10 mouse cellular contexts compared by ENCODE assay signal in genomic region chrX:94012479-94013167, GRCm38 (mm10). TPM values are rescaled to one million over a fixed set of nuclear protein-coding genes. Genes with fewer than 3 reads are reported as not detected.
DNase-seq lines count a peak whose midpoint lies in the region; ATAC-seq and TF ChIP-seq lines count a peak whose summit lies in the region.
"Had no signal": no experiment of that assay in that cellular context is flagged by ENCODE, and none has a peak within 500 bp of the region (broad histone marks: within the 10 kb centered on the region; RNA-seq: fewer than 3 reads in every experiment).

No protein-coding gene starts in this region.

- H3K36me3 ChIP-seq in forebrain, embryonic 16.5 days (ENCODE audit: control insufficient read depth, insufficient read depth) = no peaks in the 10 kb centered on the region
- no peaks in the 10 kb centered on the region for H3K36me3 ChIP-seq in intestine, embryonic 15.5 days
- no peaks in the 10 kb centered on the region for H3K36me3 ChIP-seq in limb, embryonic 12.5 days
- H3K36me3 ChIP-seq in small intestine, adult 2 months (ENCODE audit: control insufficient read depth, insufficient read depth, low read length) = no peaks in the 10 kb centered on the region

- 16% methylated on average over 12 of the region's 12 CpGs for WGBS in forebrain, embryonic 16.5 days
- 40% methylated on average over 12 of the region's 12 CpGs for WGBS in intestine, embryonic 15.5 days
- WGBS in limb, embryonic 12.5 days = 28% methylated on average over 12 of the region's 12 CpGs
- 19% methylated on average over 12 of the region's 12 CpGs for WGBS in small intestine, adult 2 months

- TF ChIP-seq CTCF in small intestine, adult 2 months (IDR thresholded peaks at IDR 0.05; ENCODE audit: extremely low read depth, insufficient read length, insufficient replicate concordance, low read depth, low read length) = no peak

- H3K9me3 ChIP-seq in forebrain, embryonic 16.5 days (ENCODE audit: control insufficient read depth, low read length) = no peaks in the 10 kb centered on the region
- H3K9me3 ChIP-seq in intestine, embryonic 15.5 days = no peaks in the 10 kb centered on the region
- no peaks in the 10 kb centered on the region for H3K9me3 ChIP-seq in limb, embryonic 12.5 days

- peak overlapping the region; percentile 28 for H3K4me2 ChIP-seq in forebrain, embryonic 16.5 days (ENCODE audit: low read length)
- peak overlapping the region; percentile 31; the same call in 1 of the 2 replicates for H3K4me2 ChIP-seq in intestine, embryonic 15.5 days (replicated peaks)
- H3K4me2 ChIP-seq in limb, embryonic 12.5 days = no peak overlapping the region

- TF ChIP-seq POLR2A in small intestine, adult 2 months (IDR thresholded peaks at IDR 0.05; ENCODE audit: low read depth, low read length) = no peak

- intact Hi-C loops in left cerebral cortex, postnatal 4 days (cut with DNase I) = no loop called here

- H3K27me3 ChIP-seq in forebrain, embryonic 16.5 days (replicated peaks; ENCODE audit: control insufficient read depth, insufficient read depth, low read length) = no peaks in the 10 kb centered on the region; the same call in 1 of the 2 replicates
- H3K27me3 ChIP-seq in intestine, embryonic 15.5 days (replicated peaks) = no peaks in the 10 kb centered on the region
- H3K27me3 ChIP-seq in limb, embryonic 12.5 days = peaks cover 46% of the 10 kb centered on the region
- no peaks in the 10 kb centered on the region for H3K27me3 ChIP-seq in small intestine, adult 2 months (ENCODE audit: control insufficient read depth, insufficient read depth, low read length)
- H3K27me3 ChIP-seq: CH12.LX had no signal

- no peak overlapping the region for H3K27ac ChIP-seq in forebrain, embryonic 16.5 days (ENCODE audit: low read length)
- H3K27ac ChIP-seq in intestine, embryonic 15.5 days = no peak overlapping the region
- H3K27ac ChIP-seq in limb, embryonic 12.5 days = 0 out of 2 replicates have a peak overlapping the region, but pooled peaks have one; percentile 17
- no peak overlapping the region for H3K27ac ChIP-seq in small intestine, adult 2 months (ENCODE audit: insufficient read depth, low read depth, low read length)

- DNase-seq in left cerebral cortex, adult 18-20 months (ENCODE audit: low spot score in 2 of 2) = peak; percentile 4 to 6
- DNase-seq in left cerebral cortex, postnatal 4 days = no peak
- DNase-seq in spleen, postnatal 14 days (ENCODE audit: low spot score in 2 of 2) = no peak
- no peak for DNase-seq in cerebellum, adult 9-10 months

- 0 out of 2 replicates have a peak, but pooled peaks cover 4% of the 10 kb centered on the region for H3K4me1 ChIP-seq in forebrain, embryonic 16.5 days (replicated peaks; ENCODE audit: control insufficient read depth, insufficient read depth, low read length)
- no peaks in the 10 kb centered on the region for H3K4me1 ChIP-seq in intestine, embryonic 15.5 days (replicated peaks)
- H3K4me1 ChIP-seq in limb, embryonic 12.5 days (replicated peaks) = no peaks in the 10 kb centered on the region
- H3K4me1 ChIP-seq in small intestine, adult 2 months (ENCODE audit: control insufficient read depth, insufficient read depth, insufficient read length, low read length) = no peaks in the 10 kb centered on the region

- peak; percentile 79 for ATAC-seq in forebrain, embryonic 16.5 days
- 0 out of 2 replicates have a peak, but pooled peaks have one; percentile 34 for ATAC-seq in intestine, embryonic 15.5 days
- no peak for ATAC-seq in limb, embryonic 12.5 days (ENCODE audit: insufficient number of reproducible peaks, insufficient read depth, low FRiP score, low TSS enrichment, low read depth)

- no peak overlapping the region for H3K4me3 ChIP-seq in forebrain, embryonic 16.5 days (replicated peaks; ENCODE audit: low read length)
- H3K4me3 ChIP-seq in intestine, embryonic 15.5 days (replicated peaks) = no peak overlapping the region
- H3K4me3 ChIP-seq in limb, embryonic 12.5 days (replicated peaks) = no peak overlapping the region
- peak overlapping the region; percentile 36; the same call in 1 of the 2 replicates for H3K4me3 ChIP-seq in small intestine, adult 2 months (ENCODE audit: low read depth, low read length)
- H3K4me3 ChIP-seq: erythroblast, embryonic 14.5 days had no signal

- H3K9ac ChIP-seq in forebrain, embryonic 16.5 days (replicated peaks; ENCODE audit: low read depth, low read length) = no peak overlapping the region
- H3K9ac ChIP-seq in intestine, embryonic 15.5 days = no peak overlapping the region
- no peak overlapping the region for H3K9ac ChIP-seq in limb, embryonic 12.5 days (replicated peaks)

RNA-seq across cellular contexts. Expression of gene AU015836, which starts 44.2 kb away (rescaled TPM):
- not detected for total RNA-seq in left cerebral cortex, adult 18-20 months (2021)
- total RNA-seq in left cerebral cortex, postnatal 4 days (2021) = not detected
- polyA plus RNA-seq in forebrain, embryonic 16.5 days (2015; fragmentation: Nextera tagmentation; extraction: Ambion mirVana) = not detected in 2 replicates
- 0.36 and 0.42 TPM in 2 replicates for polyA plus RNA-seq in intestine, embryonic 15.5 days (2015; fragmentation: Nextera tagmentation; extraction: Ambion mirVana)
- not detected in 2 replicates for polyA plus RNA-seq in limb, embryonic 12.5 days (2016; fragmentation: Nextera tagmentation; extraction: Ambion mirVana)
- not detected in 2 replicates for polyA plus RNA-seq in small intestine, adult 2 months (2012; rRNA removed)
- total RNA-seq: CH12.LX had no signal
- polyA plus RNA-seq: erythroblast, embryonic 14.5 days had no signal

Comparison
In these comparisons a context has a peak if more than half of its experiments do, and no peak if none do; other contexts are left out.
1. DNase-seq: peak in left cerebral cortex, adult 18-20 months (2 of 2); none in left cerebral cortex, postnatal 4 days (single experiment), spleen, postnatal 14 days (0 of 2) and cerebellum, adult 9-10 months (single experiment).